Mouse (Mus musculus): ENCODE results near the gene Gm5136.

Gm5136 gene

GRCm38 (mm10) chr10:108699946-108700345 lies at the start of gene Gm5136:
Gm5136 (minus strand) TSS chr10:108700160.
- no peak for DNase-seq

GRCm38 (mm10) chr10:108743759-108744158 lies 43.8 kb upstream of the Gm5136 start:
- no peak for DNase-seq

- no peak for DNase-seq
These were observed 34.0 kb upstream of the Gm5136 start for GRCm38 (mm10) chr10:108733982-108734381.

GRCm38 (mm10) chr10:108728961-108729360 lies 29.0 kb upstream of the Gm5136 start:
- DNase-seq, result no peak

- DNase-seq, result no peak
These were observed 26.4 kb upstream of the Gm5136 start for GRCm38 (mm10) chr10:108726391-108726790.

GRCm38 (mm10) chr10:108724878-108725277 lies 24.9 kb upstream of the Gm5136 start:
- no peak for DNase-seq

GRCm38 (mm10) chr10:108710514-108710913 lies 10.6 kb upstream of the Gm5136 start:
- DNase-seq, result no peak

GRCm38 (mm10) chr10:108705658-108706057 lies 5.7 kb upstream of the Gm5136 start:
- no peak for DNase-seq

GRCm38 (mm10) chr10:108701361-108702128 lies 1.6 kb upstream of the Gm5136 start:
- no peak for DNase-seq

GRCm38 (mm10) chr10:108697062-108697461 lies 2.9 kb downstream of the Gm5136 start:
- DNase-seq, result no peak

- DNase-seq, result no peak
These were observed 9.0 kb downstream of the Gm5136 start for GRCm38 (mm10) chr10:108690954-108691353.

- DNase-seq, result no peak
These were observed 13.3 kb downstream of the Gm5136 start for GRCm38 (mm10) chr10:108686696-108687095.

- DNase-seq, result no peak
These were observed 20.1 kb downstream of the Gm5136 start for GRCm38 (mm10) chr10:108679675-108680390.

- DNase-seq, result no peak
These were observed 22.9 kb downstream of the Gm5136 start for GRCm38 (mm10) chr10:108677053-108677452.

- no peak for DNase-seq
These were observed 31.0 kb downstream of the Gm5136 start for GRCm38 (mm10) chr10:108668944-108669343.

- no peak for DNase-seq
These were observed 39.7 kb downstream of the Gm5136 start for GRCm38 (mm10) chr10:108660295-108660694.

GRCm38 (mm10) chr10:108658300-108658699 lies 41.7 kb downstream of the Gm5136 start:
- DNase-seq, result no peak

GRCm38 (mm10) chr10:108657669-108658068 lies 42.3 kb downstream of the Gm5136 start:
- DNase-seq, result no peak

GRCm38 (mm10) chr10:108656898-108657297 lies 43.1 kb downstream of the Gm5136 start:
- DNase-seq, result no peak

GRCm38 (mm10) chr10:108655074-108655473 lies 44.9 kb downstream of the Gm5136 start:
- no peak for DNase-seq

GRCm38 (mm10) chr10:108652831-108653230 lies 47.1 kb downstream of the Gm5136 start:
- DNase-seq, result no peak

GRCm38 (mm10) chr10:108652066-108652465 lies 47.9 kb downstream of the Gm5136 start:
- no peak for DNase-seq

GRCm38 (mm10) chr10:108649174-108649573 lies 50.8 kb downstream of the Gm5136 start:
- no peak for DNase-seq

All from lung, adult 18-20 months (tissue).